Mouse (Mus musculus) thymus, adult 2 months (tissue): ENCODE results near the gene C130032M10Rik.

Experiments
- CTCF ChIP-seq: fragments of 200-500 bp; IDR thresholded peaks from 2 replicates; pipeline ENCODE4 v1.5.1; 2012; ENCODE audit warnings: mild to moderate bottlenecking, control low read depth, low read length, moderate library complexity, borderline replicate concordance; ENCODE audit not compliant: control insufficient read depth, poor library complexity, insufficient read depth; ENCODE audit errors: extremely low read depth
- POLR2A ChIP-seq: fragments of 200-500 bp; IDR thresholded peaks from 2 replicates; pipeline ENCODE4 v1.6.1; 2012; ENCODE audit warnings: mild to moderate bottlenecking, low read length, control low read depth, moderate library complexity; ENCODE audit not compliant: control insufficient read depth, poor library complexity, insufficient read depth; ENCODE audit errors: extremely low read depth

GRCm38 (mm10) chr9:114477019-114477418 lies 38.5 kb upstream of the C130032M10Rik start:
- no peak for TF ChIP-seq POLR2A
- no peak for TF ChIP-seq CTCF
